Mouse (Mus musculus): ENCODE results near the gene Def8.

Def8 gene

DNA sequence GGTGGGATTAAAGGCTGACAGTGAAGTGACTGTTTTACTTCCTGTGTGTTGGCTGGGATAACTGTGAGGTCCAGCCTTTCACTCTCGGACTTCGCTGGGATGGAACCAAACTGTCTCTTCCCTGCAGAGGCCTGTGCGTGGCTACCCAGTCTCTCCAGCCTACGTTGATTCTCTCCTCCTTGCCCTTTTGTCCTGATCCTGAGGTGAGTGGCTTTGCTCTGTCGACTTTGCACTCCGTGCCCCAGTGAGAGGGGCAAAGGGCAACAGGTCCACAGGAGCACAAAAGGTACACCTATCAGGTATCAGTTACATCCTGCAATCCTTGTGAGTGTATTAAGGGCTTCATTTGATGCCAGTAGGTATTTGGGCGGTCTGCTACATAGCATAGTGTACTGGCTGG, at the start of gene Def8:
TSS of gene Def8 (plus strand) at position 87 of the 400 bp plus-strand sequence.
- no peak for DNase-seq

DNA sequence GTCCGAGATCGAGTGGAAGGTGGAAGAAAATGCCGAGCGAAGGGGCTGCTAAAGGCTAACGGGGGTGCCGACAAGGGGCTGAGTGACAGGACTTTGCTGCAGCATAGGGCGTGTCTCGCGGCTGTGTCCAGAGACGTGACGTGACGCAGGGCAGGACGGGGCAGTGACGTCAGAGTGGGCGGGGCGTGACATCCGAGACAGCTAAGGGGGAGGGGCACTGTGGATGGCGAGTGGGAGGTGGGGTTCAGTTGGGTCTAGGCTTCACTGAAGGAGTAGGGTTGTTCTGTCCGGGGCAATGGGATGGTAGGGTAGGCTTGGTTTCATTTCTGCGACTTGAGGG, 49.1 kb upstream of the Def8 start:
- DNase-seq, result peak; percentile 83 to 86

DNA sequence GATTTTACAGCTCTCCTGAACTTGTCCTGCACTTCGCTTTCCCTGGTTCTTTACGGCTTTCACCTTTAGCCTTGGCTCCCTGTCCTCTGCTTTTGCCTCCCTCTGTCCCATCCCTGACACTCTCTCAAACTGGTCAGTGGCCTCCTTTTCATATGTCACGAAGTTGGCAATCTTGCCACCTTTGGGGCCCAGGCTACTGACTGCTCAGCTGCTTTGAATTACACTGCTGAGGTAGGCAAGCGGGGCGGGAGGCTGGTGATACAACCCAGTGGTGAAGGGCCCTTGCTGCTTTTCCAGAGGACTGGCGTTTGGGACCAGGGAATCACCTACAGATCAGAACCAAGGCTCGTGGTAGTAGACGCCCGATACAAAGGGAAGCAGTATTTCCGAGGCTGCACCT, 47.6 kb upstream of the Def8 start:
- DNase-seq, result no peak

GRCm38 (mm10) chr8:123376106-123376505, 47.2 kb upstream of the Def8 start:
- no peak for DNase-seq

DNA sequence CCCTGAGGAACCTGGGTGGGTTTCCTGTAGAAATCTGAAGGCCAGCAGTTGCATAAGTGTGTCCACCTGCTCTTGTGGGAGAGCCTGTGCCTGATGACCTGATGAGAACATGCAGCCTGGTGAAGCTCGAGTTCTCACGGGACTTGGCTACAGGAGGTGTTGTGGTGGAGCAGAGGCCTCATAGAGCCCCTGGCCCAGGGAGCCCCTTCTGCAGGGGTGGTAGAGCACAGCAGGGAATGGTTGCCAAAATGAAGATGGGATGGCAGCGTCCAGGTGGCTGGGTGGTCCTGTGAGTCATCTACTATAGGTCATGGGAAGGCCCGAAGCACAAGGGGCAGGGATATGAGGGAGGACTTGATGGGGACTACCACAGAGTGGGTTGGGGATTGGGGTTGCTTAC, 41.6 kb upstream of the Def8 start:
- no peak for DNase-seq

DNA sequence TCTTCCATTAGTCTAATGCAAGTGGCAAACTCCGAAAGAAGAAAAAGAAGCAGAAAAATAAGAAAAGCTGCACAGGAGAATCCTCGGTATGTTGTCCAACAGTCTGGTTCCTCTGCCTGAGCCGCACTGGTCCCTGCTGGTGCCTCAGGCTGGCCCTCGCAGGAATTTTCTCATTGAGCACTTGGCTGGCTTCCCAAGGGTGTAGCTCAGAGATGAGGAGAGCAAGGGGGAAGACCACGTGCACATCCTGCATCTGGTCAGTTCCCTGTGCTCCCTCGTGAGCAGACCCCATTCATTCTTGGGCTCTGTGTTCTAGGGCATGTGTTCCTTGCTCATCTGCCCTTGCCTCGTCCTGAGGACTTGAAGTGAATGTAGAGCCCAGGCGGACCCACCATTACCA, 40.8 kb upstream of the Def8 start:
- DNase-seq, result no peak

DNA sequence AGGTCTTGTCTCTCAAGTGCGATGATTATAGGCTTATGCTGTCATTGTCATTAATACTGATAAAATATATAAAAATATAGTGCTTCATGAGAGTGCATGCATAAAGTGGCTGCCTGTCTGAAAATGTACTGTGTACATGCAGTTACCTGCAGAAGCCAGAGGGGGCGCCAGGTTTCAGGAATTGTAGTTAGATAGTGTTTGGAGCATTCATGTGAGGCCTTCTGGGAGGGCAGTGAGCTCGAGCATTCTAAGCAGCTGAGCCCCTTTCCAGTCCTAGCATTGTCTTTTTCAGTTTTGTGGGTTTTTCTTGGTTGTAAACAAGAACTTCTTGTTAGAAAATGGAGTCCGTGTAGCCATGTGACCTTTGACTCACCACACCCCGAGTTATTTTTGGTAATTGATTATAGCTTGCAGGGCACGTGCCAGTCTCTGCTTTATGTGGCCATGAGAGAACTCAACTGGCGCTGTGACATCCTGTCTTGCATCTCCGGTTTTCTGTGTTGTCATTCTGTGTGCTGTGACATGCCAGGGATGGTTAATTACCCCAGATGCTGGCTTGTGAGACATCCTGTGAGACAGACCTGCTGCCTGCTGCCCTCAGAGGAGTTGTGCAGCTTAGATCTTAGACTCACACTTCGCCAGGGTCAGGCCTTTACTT, 38.3 kb upstream of the Def8 start:
- DNase-seq, result no peak

DNA sequence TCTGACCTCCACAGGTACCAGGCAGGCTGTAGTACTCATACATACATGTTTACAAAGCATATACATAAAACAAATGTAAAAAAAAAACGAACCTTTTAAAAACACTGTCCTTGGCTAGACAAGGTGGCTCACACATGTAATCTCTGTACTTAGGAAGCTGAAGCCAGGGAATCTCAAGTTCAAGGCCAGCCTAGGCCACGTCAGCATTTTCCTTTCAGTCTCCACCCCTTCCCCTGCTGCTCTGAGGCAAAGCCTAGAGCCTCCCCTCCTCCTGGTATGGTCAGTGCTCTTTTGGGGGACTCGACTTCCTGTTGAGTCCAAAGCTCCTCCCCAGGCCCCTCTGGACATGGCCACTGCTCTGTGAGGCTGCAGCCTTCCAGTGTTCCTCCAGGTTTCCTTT, 36.3 kb upstream of the Def8 start:
- no peak for DNase-seq

- no peak for DNase-seq
Observed at GRCm38 (mm10) chr8:123387801-123388200, 35.5 kb upstream of the Def8 start.

- DNase-seq, result no peak
Observed at GRCm38 (mm10) chr8:123389026-123389425, 34.3 kb upstream of the Def8 start.

GRCm38 (mm10) chr8:123398308-123398707, 25.0 kb upstream of the Def8 start:
- DNase-seq, result no peak

DNA sequence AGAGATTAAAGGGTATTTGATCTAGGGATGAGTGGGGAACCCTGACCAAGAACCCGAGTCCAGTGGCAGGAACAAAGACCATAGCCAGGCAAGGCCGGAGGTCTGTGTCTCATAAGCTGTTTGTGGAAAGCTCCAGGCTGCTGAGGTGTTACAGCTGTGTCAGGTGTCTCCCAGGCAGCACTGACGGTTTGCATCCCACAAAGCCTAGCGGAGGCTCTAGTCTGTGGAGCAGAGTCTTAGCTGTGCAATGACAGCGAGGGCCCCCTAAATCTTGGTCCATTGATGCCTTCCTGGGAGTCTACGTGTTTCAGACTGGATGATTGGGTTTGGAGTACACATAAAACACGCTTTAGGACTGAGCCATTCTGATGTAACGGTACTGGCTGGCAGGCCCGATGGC, 21.4 kb upstream of the Def8 start:
- DNase-seq, result no peak

DNA sequence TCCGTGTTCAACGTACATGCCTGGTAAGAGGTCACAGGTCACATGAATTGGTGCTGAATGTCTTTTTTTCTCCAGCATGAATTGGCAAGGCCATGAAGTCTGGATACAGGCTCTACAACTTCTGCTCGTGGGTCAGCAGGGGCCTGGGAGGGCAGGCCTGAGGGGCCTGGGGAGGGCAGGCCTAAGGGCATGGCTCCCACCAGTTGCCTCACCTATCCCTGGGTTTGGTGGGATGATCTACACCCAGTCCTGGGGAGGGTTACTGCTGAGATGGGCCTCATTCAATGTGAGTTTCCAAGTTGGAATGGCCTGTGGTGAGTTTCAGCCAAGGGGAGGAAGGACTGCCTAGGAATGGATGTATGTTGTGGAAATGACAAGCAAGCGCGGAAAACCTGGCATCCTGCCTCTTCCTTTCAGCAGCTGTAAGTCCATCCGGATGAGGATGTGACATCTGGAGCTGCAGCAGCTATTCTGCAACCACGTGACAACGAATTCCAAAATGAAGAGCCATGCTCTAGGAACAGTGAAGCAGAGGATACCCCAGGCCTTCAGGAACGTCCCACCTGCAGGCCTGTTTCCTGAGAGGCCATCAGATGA, 20.5 kb upstream of the Def8 start:
- no peak for DNase-seq

GRCm38 (mm10) chr8:123404521-123404920, 18.8 kb upstream of the Def8 start:
- DNase-seq, result peak; percentile 48 to 74

GRCm38 (mm10) chr8:123406786-123407185, 16.5 kb upstream of the Def8 start, which contains the start of gene Mc1r:
Mc1r (plus strand) TSS chr8:123407107.
- DNase-seq, result peak in 1 of 2 experiments; percentile 59

GRCm38 (mm10) chr8:123407612-123408011, 15.7 kb upstream of the Def8 start:
- no peak for DNase-seq

- DNase-seq, result no peak
Observed at GRCm38 (mm10) chr8:123408586-123409544, 14.5 kb upstream of the Def8 start.

DNA sequence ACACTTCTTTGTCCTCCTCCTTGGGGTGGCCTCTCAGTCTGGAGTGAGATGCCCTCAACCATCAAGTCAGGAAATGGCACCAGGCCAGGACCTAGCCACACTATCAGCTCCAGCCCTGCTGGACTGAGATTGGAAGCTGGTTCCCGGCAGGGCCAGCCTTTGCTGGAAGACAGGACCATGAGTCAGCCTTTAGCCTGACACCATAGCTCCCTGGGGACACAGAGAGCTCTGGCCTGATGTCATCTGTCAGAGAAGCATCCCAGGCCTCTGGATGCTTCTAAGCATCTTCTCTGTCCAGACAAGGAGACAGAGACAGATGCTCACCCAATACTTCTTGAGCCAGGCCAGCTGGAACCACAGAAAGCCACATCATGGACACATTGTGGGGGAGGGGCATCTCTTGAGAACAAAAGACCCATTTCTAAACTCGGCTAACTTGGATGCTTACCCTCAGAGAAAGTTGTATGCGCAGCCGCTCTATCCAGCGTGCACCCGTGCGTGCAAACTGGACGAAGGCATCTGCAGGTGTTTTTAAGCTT, 13.2 kb upstream of the Def8 start:
- no peak for DNase-seq

GRCm38 (mm10) chr8:123410788-123411187, 12.5 kb upstream of the Def8 start:
- DNase-seq, result no peak

GRCm38 (mm10) chr8:123411246-123411645, 12.1 kb upstream of the Def8 start, which contains the start of gene Tubb3:
Tubb3 (plus strand) TSS chr8:123411424.
- no peak for DNase-seq

DNA sequence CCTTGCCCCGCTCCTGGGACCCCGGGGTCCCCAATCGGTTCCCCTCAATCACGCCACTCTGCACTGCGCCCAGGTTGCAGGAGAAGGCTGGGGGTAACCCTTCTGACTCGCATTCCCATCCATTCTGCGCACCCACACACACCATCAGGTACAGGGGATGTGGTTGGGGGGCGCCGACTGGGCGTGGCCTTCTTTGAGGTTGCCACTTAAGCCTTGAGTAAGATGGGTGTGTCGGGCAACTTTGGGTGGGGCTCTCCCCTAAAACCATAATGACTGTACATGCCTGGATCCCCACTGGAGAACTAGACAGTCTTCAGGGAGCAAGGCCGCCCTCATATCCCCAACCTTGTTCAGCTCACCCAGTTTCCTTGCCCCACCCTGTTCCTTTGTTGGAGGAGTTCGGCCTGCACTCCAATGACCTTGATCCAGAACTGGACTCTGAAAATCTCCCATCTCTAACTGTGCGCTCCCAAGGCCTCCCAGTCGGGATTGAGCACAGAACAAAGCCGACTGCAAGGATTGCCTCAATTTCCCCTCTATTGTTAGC, 11.5 kb upstream of the Def8 start:
- DNase-seq, result no peak

DNA sequence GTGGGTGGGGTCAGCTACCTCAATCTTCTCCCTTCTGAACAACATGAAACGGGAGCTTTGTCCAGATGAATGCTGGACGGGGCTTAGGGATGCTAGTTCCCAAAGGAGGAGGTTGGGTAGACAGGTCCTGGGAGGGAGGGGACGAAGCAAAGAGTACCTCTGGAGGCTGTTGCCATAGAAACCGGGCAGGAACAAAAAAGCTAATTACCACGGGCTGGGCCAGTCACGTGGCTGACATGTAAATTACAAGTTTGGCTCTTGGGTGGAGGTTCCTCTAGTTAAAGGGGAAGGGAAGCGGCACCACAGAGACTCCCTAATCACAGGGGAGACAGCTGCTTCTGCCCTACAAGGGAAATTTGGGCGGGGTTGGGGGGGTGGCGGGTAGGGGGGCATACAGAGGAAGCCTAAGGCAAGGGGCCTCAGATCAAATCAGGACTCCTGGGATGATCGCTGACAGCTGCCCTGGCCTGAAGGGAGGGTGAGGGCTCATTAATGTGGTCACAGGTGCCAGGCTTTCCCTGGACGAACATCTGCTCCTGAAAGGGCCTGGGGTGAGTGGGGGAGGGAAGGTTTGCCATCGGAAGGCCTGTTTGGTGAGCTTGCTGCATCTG, 10.7 kb upstream of the Def8 start:
- peak in 1 of 2 experiments; percentile 39 for DNase-seq

GRCm38 (mm10) chr8:123414255-123414654, 9.1 kb upstream of the Def8 start:
- no peak for DNase-seq

All from thymus, adult 18-20 months (tissue).